Mouse (Mus musculus) macrophage (primary cell): Measurements from ENCODE around the gene Gm9821. TPM values are rescaled to one million over a fixed set of nuclear protein-coding genes. Genes with fewer than 3 reads are reported as not detected.

ENCODE experiments used
- H3K27ac ChIP-seq: fragments of 350-480 bp; formaldehyde crosslinking; 2 replicates; pipeline ENCODE4 v1.9.0; 2021
- H3K36me3 ChIP-seq: fragments of 350-480 bp; formaldehyde crosslinking; 2 replicates; pipeline ENCODE4 v1.9.0; 2021; ENCODE audit errors: inconsistent target
- H3K4me3 ChIP-seq: fragments of 350-480 bp; formaldehyde crosslinking; 2 replicates; pipeline ENCODE4 v1.9.0; 2021; ENCODE audit errors: inconsistent target
- H3K79me2 ChIP-seq: fragments of 350-480 bp; formaldehyde crosslinking; 2 replicates; pipeline ENCODE4 v1.9.0; 2021; ENCODE audit errors: inconsistent target
- WGBS: methylation state at CpG from one replicate; pipeline ENCODE4 v1.1.7; 2026; ENCODE audit warnings: inconsistent platforms; ENCODE audit not compliant: missing documents; 5-methylcytosine and 5-hydroxymethylcytosine counted together
- polyA plus RNA-seq: library from polyadenylated mRNA; stranded (reverse); fragments of 250-400 nt; gene quantifications from 3 replicates; pipeline ENCODE4 v1.2.4, GENCODE M21; 2018; ENCODE audit warnings: inconsistent platforms

Gene Gm9821
- polyA plus RNA-seq, 1 experiment from 2014 or later, result 0.09 TPM

DNA sequence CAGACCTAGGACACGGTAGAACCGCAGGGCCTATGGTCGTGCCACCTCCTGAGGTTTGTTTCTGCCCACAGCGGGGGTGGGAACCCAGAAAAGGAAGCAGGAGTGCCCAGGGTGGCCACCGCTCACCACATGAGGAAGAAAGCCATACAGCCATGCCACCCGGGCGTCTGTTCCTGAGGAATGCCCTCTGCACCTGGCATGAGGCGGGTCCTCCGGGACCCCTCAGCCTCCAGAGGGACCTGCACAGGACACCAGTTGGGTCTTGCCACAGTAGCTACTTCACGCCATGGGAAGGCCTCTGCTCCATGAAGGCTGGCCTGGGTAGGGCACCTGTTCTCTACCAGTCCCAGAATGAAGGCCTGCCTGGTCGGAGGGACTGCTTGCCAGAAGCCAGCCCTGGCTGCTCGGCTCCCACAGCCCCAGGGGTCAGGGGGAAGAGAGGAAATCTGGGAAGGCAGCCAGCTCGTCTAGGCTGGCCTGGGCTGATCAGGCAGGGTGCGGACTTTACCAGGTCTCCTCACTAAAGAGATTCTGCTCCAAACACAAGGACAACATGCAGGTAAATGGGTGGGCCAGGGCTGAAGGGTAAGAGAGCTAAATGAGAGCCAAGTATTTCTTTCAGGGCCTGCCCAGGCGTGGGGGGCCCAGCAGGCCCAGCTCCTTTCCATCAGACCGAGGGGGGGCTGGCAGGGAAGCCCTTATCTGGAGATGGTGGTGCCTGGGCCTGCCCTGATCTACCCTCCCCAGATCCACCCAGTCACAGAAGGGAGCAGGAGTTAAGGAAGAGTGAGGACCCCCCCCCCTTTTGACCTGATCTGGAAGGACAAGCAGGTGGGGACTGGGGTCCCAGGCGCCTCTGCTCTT, 4.1 kb downstream of the Gm9821 start:
- H3K36me3 ChIP-seq, result no peaks in the 10 kb centered on the region
- WGBS, result 6% methylated on average over 17 of the region's 17 CpGs

DNA sequence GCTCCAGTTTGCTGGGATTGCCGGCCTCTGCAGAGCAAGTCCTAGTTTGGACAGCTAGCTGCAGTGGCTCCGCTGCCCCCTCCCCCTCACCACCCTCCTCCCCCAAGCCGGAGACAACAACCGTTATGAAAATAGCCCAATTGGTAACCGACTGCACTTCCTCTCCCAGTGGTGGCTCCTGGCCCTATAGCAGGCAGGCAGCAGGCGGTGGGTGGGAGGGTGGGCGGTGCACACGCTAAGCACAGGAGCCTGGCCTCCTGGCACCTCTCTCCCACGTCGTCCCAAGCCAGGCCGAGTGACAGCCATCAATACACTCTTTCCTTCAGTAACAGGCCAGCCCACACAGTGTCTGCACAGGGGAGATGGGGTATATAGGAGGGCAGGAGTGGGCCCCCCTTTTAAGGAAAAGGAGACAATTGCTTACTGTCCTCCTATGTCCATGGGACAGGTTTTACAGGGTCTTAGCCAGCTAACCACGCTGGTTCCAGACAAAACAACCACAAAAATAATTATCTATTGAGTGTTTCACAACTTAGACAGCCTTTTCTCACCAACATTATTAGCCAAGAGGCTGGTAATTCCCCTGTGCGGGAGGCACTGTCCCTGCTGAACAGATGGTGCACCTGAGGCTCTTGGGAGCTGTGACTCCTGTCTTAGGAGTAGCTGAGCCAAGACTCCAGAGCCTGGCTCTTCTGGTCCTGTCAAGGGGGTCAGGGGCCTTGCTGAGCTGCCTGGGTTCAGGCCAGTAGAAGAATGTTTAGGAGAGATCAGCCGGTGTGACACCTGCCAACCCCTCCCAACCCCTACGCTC, 5.0 kb downstream of the Gm9821 start:
- under 1% methylated on average over 12 of the region's 15 CpGs for WGBS
- H3K36me3 ChIP-seq, result no peaks in the 10 kb centered on the region
- H3K27ac ChIP-seq, result peak overlapping the region; percentile 91

More for the DNA sequence above, 4.1 kb downstream of the Gm9821 start:
- H3K79me2 ChIP-seq, result peaks cover 96% of the 10 kb centered on the region
- peak overlapping the region; percentile 91 for H3K27ac ChIP-seq
- H3K4me3 ChIP-seq, result peak overlapping the region; percentile 36

DNA sequence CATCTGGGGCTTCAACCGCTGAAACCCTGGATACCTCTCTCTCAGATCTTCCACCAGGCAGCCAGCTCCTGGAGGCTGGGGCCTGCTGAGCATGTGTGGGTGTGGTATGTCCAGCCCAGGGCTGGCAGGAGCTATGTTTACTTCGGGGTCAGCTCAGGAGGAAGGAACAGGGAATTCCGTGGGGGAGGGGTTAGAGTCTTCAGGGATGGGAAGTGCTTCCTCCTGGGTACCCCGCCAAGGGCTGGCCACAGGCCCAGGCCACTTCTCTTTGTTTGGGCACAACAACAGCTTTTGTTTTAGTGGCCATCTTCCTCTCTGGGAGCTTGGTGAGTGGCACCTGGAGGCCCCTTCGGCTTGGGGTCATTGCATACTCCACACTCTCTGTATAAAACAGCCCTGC, 8.3 kb downstream of the Gm9821 start:
- peaks cover 100% of the 10 kb centered on the region for H3K79me2 ChIP-seq
- peak overlapping the region; percentile 5; the same call in 1 of the 2 replicates for H3K27ac ChIP-seq
- 32% methylated on average over 5 of the region's 5 CpGs for whole genome bisulfite sequencing
- H3K36me3 ChIP-seq, result no peaks in the 10 kb centered on the region
- H3K4me3 ChIP-seq, result no peak overlapping the region

More for the DNA sequence above, 5.0 kb downstream of the Gm9821 start:
- Histone ChIP-seq H3K4me3 (peak overlapping the region; percentile 36), H3K79me2 (peaks cover 96% of the 10 kb centered on the region)

DNA sequence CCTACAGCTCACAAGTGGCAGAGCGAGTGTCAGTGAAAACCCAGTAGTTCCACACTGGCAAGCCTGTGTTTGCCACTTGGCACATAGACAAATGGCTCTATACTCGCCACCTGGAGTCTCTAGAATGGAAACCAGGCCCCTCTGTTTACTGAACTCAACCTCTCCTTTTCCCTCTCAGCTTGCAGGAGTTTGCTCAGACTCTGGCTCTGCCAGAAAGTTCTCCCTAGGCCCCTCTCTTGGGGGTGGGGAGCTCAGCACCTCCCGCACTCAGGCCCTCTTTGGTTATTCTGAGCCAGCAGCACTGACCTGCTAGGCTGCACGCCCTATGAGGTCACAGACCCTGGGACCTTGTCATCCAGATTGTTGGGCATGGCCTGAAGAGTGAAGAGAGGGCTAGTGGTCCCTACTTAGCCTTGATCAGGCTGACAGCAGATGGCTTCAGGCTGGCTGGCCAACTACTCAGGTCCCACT, 9.7 kb downstream of the Gm9821 start:
- H3K4me3 ChIP-seq, result no peak overlapping the region
- no peak overlapping the region for H3K27ac ChIP-seq
- 96% methylated on average over 4 of the region's 4 CpGs for WGBS
- peaks cover 100% of the 10 kb centered on the region for H3K79me2 ChIP-seq
- no peaks in the 10 kb centered on the region for H3K36me3 ChIP-seq

DNA sequence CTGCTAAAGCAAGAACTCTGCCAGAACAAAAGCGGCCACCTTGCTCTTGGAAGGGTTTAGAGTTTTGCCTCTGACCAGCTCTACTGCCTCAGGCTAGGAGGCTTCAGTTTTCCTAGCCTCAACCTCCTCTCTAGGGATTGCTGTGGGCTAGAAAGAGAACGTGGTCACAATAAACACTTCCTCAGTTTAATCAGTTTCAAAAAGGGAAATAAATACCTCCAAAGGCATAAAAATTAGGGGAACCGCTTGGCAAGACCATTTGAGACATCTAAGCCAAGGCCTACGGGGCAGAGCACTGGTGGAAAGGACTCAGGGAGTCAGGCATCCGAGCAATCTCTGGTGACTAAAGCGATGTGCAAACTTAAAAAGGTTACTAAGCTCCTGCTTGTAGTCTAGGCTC, 10.4 kb downstream of the Gm9821 start:
- WGBS, result 39% methylated on average over 6 of the region's 6 CpGs
- peaks cover 100% of the 10 kb centered on the region for H3K79me2 ChIP-seq
- no peak overlapping the region for H3K27ac ChIP-seq
- H3K4me3 ChIP-seq, result no peak overlapping the region
- H3K36me3 ChIP-seq, result no peaks in the 10 kb centered on the region

DNA sequence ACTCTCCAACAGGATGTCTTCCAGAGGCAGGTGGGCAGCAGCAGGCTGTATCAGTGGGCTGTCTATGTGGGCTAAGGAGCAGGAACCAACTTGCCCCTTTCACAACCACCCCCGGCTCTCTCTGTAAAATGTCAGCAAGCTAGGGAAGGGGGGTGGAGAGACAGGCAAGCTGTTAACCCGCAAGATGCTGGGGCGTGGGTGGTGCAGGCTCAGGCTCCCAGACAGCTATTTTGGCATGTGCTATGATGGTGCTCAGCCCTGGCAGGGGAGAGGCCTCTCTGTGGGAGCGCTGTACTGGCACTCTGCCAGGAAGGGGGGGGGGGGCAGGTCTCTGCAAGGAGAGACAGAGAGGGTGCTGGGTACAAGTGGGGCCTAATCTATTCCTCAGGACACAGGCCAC, 11.6 kb downstream of the Gm9821 start:
- H3K36me3 ChIP-seq, result no peaks in the 10 kb centered on the region
- H3K79me2 ChIP-seq, result peaks cover 100% of the 10 kb centered on the region
- H3K4me3 ChIP-seq, result no peak overlapping the region
- WGBS, result 5% methylated on average over 4 of the region's 4 CpGs
- no peak overlapping the region for H3K27ac ChIP-seq

DNA sequence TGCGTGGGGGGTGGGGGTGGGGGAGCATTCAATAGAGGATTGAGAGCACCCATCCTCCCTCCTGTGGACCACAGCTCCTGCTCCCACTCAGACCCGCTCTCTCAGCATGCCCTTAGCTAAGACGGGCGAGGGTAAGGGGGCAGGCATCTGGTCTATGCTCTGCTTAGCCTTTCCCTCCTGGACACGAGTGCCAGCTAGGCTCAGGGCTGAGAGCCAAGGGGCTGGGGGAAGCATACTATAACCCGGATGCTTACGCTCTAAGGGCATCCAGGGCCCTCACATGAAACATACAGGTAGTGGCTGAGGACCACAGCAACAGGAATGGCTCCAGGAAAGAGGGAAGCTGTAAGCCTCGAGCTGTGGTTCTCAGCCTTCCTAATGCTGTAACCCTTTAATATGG, 12.5 kb downstream of the Gm9821 start:
- WGBS, result 86% methylated on average over 8 of the region's 8 CpGs
- no peak overlapping the region for H3K4me3 ChIP-seq
- H3K36me3 ChIP-seq, result no peaks in the 10 kb centered on the region
- H3K27ac ChIP-seq, result no peak overlapping the region
- peaks cover 100% of the 10 kb centered on the region for H3K79me2 ChIP-seq

DNA sequence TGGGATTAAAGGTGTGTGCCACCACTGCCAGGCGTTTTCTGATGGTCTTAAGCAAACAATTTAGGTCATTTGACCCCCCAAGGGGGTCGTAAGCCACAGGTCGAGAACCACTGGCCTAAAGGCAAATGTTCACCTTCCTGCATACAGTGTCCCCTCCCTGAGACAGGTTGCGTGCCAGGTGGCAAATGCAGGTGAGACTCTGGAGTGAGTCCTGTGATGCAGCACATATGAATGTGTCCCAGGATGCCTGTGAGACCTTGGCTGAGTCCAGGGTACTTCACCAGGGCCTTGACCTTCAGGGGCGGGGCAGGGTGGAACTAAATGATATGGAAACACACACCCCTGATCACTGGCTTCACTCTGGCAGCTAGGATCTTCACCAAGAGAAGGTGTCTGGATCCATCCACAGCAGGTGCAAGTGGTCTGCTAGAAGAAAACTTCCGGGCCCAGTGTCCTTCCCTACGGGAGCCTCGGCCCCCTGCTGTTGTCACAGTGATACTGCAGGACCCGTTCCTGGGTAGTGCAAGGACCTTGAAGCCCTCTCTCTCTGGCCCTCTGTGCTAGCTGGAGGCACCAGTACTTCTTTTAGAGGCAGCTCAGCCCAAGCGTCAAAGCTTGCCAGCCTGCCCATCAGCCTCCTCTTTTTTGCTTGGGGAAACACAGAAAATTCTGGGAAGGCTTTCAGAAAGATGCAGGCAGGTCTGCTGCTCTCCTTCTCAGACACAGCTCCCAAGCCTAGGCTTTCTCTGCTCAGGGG, 13.4 kb downstream of the Gm9821 start:
- no peak overlapping the region for H3K27ac ChIP-seq
- no peaks in the 10 kb centered on the region for H3K36me3 ChIP-seq
- H3K79me2 ChIP-seq, result peaks cover 95% of the 10 kb centered on the region
- 44% methylated on average over 9 of the region's 10 CpGs for WGBS
- H3K4me3 ChIP-seq, result no peak overlapping the region

DNA sequence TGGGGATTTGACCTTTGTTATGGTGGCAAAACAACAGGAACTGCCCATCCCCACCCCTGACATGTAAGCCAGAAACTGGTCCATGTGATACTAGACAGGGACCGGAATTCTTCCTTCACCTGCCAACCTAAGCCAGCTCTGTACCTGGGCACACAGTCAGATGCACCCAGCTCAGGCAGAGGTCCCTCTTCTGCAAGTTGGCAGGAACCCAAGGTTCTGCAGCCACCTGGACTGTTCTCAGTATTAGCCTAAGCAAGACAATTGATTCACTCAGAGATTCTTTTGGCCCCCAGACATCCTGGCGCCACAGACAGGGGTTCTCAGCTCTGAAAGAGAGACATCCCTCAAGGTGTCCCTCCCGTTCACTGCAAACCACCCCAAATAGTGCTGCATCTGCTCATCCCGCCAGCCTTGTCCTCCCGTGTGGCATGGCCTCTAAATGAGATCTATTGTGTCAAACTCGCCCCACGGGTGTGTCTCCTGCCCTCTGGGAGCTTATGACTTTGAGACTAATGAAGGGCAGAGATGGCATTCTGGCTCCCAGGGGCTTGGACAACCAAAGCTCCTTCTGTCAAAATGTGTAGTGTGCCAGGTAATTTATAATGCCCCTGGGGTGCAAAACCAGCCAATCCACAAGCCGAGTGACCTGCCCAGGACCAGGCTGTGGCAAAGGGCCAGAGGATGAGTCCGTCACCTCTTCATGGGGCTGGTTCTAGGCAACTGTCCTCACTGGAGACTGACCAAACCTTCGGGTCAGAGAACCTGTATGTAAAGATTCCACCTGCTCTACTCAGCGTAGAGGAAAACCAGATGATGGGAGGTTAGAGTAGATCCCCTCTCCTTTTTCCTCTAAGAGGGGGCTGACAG, 14.3 kb downstream of the Gm9821 start:
- Histone ChIP-seq H3K27ac (no peak overlapping the region), H3K4me3 (no peak overlapping the region), H3K79me2 (peaks cover 95% of the 10 kb centered on the region), H3K36me3 (no peaks in the 10 kb centered on the region)
- 88% methylated on average over 11 of the region's 11 CpGs for WGBS

DNA sequence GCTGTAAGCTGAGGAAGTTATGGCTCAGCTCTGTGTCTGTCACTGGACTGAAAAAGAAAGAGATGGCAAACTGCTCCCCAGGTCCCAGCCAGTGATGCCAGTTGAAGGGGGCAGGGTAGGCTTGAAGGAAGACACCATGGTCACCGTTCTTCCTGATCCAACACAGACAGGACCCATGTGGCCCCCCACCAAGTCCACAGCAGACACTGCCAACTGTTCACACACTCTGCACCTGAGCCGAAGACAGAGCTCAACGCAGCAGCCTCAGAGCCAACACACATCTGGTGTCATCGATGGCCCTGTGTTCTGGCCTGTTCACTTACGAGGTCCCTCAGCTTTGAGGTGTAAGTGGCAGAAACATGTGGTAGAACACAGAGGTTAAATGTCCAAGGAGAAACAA, 15.0 kb downstream of the Gm9821 start:
- no peak overlapping the region for H3K27ac ChIP-seq
- H3K4me3 ChIP-seq, result no peak overlapping the region
- 93% methylated on average over 5 of the region's 5 CpGs for WGBS
- H3K36me3 ChIP-seq, result no peaks in the 10 kb centered on the region
- H3K79me2 ChIP-seq, result peaks cover 94% of the 10 kb centered on the region

DNA sequence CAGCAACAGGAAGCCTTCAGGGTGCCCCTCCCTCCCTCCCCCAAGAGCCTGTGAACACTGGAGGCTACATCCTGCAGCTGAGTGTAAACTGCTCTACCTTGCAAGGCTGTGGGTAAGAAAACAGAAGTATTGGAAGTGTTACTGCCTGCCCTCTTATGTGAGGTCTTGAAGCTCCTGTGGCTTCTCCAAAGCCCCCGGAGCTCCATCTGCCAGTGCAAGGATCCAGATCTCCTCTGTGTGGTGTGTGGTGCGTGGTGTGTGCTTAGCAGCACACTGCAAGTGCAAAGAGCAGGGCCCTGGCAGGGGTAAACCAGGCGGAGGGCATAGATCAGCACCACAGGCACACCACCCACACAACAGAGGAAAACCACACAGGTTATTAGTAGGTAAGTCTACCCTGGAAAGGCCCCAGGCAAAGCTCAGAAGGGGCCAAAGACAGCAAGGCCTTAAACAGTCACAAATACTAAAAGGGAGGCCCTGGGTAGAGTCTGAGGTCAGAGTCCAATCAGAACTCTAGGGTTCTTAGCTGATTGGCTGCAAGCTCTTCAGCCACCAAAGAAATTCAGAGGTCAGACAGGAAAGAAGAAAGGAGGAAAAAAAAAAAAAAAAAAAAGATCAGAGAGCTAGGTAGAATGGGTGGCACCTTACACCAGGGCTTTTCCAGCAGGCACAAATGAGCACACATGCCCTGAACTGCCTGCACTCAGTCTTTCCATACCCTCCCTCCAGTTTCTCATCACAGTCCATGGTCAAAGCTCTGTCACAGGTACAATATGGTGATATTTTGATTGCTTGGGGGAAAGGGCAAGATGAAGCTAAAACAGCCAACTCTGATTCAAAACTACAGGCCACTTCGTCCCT, 16.6 kb downstream of the Gm9821 start:
- Histone ChIP-seq H3K79me2 (peaks cover 77% of the 10 kb centered on the region), H3K27ac (peak overlapping the region; percentile 45), H3K4me3 (peak overlapping the region; percentile 52), H3K36me3 (no peaks in the 10 kb centered on the region)
- WGBS, result 3% methylated on average over 3 of the region's 4 CpGs

DNA sequence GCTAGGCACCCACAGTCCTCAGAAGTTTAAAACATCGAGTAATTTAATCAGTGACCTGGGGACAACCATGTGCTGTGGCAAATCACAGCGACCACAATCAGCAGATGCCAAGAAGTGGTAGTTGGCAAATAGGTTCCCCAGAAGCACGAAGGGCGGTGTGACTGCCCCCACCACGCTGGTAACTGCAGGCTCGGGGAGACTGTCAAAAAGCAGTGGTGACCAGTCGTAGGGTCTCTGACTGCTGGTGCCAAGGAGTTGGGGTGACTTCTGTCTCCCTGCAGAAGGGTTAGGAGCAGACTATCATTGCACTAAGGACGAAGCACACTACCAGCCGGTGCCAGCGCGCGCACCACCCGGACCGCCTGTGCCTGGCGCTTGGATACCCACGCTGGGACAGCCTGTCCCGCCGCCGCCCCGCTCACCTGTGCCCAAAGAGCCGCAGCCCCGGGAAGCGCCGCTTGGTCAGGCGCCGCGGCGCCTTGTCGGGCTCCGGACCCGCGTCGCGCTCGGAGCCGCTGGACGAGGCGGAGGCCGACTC, 17.4 kb downstream of the Gm9821 start:
- Histone ChIP-seq H3K36me3 (no peaks in the 10 kb centered on the region), H3K4me3 (peak overlapping the region; percentile 52), H3K79me2 (peaks cover 69% of the 10 kb centered on the region), H3K27ac (peak overlapping the region; percentile 45)
- under 1% methylated on average over 37 of the region's 39 CpGs for WGBS
